Mouse (Mus musculus) gastrocnemius, adult 8-10 months (tissue): ENCODE measurements around the gene Fads3. TPM values are rescaled to one million over a fixed set of nuclear protein-coding genes. Genes with fewer than 3 reads are reported as not detected.

Experiments
- DNase-seq, 2 experiments: peaks; one replicate each; pipeline ENCODE4 v3.0.0; 2022; ENCODE audit warnings: low spot score in 2 of 2
- total RNA-seq, 4 experiments: library from RNA; stranded (reverse); gene quantifications; 2 replicates each; pipeline ENCODE4 v1.2.4; 2022

The Fads3 gene
- total RNA-seq, 4 experiments from 2014 or later = 1.5 to 4.9 (median 3.5) TPM

DNA sequence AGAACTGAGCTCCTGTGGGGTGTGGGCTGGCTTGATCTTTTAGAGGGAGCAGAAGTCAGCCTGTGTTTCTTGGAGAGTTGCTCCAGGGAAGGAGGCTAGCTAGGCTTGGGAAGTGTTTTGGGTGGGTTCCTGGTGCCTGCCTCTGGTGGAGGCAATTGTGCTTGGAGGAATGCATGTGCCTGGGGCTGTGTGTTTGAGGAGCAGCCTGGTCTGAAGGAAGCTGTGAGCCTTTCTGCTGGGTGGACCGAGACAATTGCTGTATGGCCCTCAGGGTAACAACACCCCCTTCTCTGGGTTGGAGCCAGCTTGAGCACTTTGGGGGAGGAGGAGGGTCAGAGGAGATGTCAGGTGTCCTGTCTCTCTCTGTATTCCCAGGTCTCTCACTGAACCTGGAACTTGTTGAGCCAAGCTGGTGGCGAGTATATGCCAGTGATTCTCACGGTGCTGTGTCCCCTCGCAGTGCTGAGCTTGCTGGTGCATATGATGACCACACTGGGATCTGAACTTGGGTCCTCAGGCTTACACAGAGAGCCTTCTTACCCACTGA, 22.1 kb upstream of the Fads3 start:
- no peak for DNase-seq

DNA sequence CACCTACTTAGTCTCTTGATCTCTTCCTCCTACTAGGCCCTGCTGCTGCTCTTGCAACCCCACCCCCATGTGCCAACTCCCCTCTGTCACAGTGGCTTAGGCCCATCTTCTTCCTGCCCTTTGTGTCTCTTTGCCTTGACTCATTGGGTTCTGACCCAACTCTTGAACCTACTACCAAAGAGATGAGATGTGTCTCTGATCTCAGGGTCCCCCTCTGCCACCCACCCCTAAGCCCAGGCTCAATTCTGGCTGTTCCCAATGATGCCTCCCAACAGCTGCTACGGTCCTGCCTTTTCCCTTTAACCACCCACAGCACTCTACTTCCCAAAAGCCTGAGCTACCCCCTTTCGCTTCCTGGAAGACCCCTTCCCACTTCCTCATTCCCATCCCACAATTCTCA, 19.4 kb upstream of the Fads3 start:
- DNase-seq = no peak

DNA sequence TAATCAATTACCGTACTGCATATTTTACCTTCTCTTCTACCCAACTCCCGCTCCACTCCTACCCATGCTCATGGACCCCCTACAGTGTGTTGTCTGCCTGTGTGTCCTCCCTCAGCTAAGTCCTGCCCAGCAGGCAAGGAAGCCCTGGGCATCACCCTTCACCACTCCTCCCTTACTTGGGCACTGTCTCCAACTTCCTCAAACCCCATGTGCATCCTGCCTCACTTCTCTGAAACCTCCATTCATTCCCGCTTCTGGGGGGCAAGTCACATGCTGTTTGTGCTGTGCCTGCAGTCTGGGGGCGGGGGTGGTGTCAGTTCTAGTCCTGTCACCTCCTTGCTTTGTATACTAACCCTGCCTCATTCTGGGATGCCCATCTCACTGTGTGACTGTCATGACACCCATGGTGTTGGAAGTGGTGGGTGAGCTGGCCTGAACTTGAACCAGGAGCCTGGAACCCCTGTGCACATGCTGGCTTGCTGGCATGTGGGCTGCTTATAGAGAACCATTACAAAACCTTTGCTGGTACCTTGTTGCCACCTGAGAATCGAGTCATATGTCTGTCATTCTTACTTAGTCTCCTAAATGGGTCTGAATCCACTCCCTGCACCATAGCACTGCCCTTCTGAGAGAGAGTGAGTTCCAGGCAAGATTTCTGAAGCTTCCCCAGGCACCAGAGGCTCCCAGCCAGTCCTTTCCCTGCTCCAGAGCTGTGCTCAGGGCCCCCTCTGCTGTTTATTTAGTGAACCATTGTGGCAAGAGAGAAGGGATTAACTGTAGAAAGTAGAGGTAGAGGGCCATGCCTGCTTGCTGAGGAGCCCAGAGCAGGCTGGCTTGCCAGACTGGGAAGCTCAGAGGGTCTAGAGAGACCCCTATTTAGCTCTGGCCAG, 18.7 kb upstream of the Fads3 start:
- no peak for DNase-seq

DNA sequence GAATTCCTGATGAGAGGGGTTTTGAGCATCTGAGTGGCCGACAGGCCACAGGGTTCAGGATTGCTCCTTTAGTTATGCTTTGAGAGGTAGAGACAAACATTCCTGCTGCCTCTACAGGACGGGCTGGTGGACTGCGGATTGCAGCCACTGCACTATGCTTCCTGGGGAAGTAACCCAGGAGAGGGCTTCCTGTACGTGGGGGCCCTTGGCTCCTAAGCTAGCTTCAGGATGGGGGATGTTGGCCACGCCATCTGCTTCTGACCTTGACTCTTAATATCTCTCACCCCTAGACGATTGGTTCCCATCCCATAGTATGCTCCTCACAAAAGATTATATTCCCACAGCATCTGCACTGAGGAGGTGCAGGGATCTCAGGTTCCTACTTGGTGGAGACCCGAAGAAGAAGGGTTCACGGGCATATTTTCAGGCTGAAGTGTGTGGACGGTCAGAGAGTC, 18.0 kb upstream of the Fads3 start:
- no peak for DNase-seq

DNA sequence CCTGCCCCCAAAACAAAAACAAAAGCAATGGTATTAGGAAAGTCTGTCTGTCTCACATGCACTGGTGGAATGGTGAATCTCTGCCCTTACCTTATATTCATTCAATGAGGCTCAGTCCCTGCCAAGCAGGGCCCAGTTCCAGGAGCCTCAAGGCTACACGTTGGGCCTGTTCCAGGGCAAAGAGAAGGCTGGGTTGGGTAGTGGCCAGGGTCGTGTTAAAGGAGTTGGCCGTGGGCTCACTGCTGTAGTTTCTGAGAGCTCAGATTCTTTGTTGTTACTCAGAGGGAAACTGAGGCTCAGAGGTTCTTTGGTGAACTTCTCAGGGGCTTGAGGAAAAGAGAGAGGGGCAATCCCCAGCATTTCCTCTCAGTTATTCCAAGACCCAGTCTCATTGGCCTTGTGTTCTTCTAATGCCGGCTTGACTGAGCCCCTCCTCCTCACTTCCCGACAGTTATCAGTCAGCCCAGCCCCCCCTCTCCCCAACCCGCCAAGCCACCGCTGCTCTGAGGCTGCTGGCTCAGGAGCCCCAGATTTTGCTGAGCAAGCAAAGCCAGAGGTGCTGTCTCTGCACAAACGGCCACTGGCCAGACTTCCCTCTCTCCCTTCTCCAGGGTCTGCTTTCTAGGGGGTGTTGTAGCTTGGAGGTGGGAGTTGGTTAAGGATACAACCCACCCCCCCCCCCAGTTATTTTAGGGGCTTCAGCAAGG, 16.0 kb upstream of the Fads3 start:
- peak in 1 of 2 experiments; percentile 31 for DNase-seq

- no peak for DNase-seq
These were observed 11.6 kb upstream of the Fads3 start for GRCm38 (mm10) chr19:10029746-10030145.

DNA sequence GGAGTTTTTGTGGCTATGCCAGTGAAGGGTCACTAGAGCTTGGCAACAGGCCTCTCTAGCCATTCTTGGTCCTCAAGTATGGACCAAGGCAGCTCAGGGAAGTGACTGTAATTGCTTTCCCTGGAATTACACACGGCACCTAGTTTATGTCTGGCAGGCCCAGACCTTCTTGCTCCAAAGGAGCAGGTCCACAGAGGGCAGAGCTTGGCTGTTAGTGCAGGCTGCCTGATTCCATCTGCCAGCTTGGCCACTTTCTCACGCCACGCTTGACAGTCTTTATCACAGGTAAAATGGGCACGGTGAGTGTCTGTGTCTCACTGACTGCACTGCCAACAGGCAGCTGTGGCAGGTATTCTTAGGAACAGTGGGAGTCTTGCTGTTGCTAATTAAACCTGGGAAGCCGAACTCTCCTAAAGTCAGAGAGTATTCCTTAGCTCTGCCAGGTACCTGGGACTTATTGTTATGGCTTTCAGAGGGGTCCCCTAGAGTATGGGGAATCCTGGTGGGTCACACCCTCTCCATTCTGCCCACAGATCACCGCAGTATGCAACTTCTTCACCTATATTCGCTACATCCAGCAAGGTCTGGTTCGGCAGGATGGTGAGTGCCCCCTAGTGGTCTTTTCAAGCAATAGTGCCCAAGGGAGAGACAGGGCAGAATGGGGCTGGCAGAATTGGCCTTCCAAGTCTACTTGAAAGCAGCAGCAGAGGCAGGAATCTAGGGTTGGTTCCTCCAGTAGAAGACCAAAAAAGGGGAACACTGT, 8.0 kb upstream of the Fads3 start:
- DNase-seq = peak in 1 of 2 experiments; percentile 51

GRCm38 (mm10) chr19:10034356-10034755, 7.0 kb upstream of the Fads3 start:
- DNase-seq = no peak

- DNase-seq = peak; percentile 59 to 71
These were observed 6.5 kb upstream of the Fads3 start for GRCm38 (mm10) chr19:10034785-10035447.

- DNase-seq = no peak
These were observed 3.8 kb upstream of the Fads3 start for GRCm38 (mm10) chr19:10037534-10037933.

- DNase-seq = no peak
These were observed 3.0 kb upstream of the Fads3 start for GRCm38 (mm10) chr19:10038364-10038763.

DNA sequence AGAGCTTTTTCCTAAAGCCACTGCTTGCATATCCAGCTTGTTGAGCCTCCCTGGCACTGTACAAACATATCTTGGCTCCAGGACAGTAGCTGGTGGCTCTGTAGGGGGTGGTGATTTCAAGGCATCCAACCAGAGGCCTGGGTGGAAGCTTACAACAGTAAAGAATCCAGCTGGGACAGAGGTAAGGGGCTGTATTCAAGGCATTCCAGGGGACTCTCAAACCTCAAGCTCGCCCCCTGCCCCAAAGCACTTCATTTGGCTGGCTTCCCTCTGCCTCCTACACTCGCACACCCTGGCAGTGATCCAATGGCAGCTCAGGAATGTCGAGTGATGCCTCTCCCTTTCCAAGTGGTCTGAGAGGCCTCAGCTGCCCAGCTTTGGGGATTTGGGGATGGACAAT, 2.5 kb upstream of the Fads3 start:
- DNase-seq = no peak

GRCm38 (mm10) chr19:10039615-10040014, 1.8 kb upstream of the Fads3 start:
- DNase-seq = no peak

- DNase-seq = no peak
These were observed 442 bp upstream of the Fads3 start for GRCm38 (mm10) chr19:10040866-10041387.

DNA sequence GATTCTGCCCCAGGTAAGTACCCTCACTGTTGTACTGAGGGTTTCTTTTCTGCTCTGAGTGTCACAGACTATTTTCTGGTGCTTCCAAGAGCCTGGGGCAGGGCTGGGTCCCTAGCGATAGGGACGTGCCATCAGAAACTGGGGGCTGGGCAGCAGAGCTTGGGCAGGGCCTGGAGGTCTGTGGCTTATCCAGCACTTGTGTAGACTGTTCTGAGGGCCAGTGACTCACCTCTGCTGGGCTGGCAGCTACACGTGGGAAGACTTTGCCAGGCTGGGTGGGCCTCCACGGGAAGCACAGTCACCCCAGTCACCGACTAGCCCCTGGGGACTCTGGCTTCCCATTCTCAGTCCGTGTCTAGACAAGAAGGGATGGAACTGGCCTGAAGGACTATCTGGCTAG, 863 bp downstream of the Fads3 start:
- no peak for DNase-seq

DNA sequence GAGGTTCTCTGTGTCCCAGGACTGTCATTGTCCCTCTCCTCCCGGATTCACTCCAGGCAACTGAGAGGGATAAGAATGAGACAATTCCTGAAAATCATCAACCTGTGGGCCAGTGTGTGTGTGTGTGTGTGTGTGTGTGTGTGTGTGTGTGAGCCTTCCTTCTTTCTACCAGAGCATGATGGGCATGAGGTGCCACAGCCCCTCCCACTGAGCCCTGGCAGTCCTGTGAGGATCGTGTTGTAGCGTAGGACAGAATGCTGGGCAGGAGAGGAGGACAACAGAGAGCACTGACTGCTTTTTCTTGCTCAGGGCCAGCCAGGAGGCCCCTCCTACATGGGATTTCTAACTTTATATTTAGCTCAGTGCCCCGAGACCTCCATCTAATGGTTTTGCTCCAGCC, 1.4 kb downstream of the Fads3 start:
- no peak for DNase-seq

- DNase-seq = peak in 1 of 2 experiments; percentile 37
These were observed 2.3 kb downstream of the Fads3 start for GRCm38 (mm10) chr19:10043643-10044042.

DNA sequence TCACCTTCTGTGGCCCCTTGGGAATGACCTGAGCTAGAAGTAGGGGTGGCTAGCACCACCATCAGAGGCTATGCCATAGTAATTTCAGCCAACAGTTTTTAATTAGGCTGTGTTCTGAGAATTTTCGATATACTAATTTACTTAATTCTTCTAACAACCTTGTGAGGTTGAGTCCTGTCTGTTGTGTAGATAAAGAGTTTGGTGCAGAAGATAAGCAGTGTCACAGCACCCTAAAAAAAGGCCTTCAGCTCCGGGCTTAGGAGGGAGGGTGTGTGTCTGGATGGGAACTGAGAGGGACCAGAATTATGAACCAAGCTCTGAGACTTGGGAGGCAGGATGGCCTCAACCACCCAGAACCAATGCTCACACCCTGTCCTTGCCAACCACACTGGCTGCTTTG, 4.3 kb downstream of the Fads3 start:
- no peak for DNase-seq

GRCm38 (mm10) chr19:10046346-10046745, 5.0 kb downstream of the Fads3 start:
- no peak for DNase-seq

DNA sequence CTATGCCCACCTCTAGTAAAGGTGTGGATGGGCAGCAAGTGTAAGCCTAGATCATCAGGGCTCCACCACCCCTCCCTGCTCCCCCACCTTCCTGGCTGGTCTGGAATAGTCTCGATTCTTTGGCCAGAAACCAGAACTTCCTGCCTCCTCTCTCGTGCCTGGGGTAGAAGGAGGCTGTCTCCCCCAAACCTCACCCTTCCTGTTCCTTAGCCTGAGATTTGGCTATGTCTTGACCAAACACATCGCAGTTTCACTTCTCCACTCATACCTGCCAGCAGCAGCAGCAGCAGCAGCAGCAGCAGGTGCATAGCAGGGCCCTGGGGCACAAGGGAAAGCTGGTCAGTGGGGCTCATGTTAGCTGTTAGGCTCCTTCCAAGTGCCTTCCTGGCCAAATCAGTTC, 5.6 kb downstream of the Fads3 start:
- no peak for DNase-seq

DNA sequence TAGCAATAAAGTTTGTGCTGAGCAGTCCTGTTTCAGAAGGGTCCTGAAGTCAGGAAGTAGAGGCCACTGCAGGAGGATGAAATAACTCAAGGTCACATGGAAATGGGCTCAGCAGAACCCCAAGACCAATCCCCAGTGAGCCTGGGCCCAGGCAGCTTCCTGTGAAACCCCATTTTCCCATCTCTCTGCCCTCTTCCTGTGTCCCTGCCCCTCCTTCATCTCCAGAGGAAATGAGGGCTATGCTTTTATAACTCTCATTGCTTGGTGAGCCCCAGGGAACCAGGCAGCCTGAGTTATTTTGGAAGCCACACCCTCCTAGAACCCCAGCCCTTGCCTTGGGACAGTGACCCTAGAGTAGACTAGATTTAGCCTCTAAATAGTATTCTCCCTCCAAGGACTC, 8.2 kb downstream of the Fads3 start:
- no peak for DNase-seq
